Comparison of ENCODE assay signal across 9 mouse cellular contexts in the genomic region with DNA sequence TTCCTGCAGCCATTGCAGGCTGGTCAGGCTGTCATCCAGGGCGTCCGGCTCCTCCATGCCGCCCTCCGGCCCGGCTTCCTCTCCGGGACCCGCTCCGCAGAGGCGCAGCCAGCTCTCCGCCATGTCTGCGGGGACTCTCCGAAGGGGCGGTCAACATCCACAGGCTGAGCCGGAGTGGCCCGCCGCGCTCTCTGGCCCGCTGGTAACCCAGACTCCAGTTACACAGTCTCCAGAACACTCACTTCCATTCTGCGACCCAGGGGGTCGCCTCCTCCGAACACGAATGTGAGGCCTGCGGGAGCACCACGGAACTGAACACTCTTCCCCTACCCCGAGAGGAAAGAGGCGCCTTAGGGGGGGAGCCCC. TPM values are rescaled to one million over a fixed set of nuclear protein-coding genes. Genes with fewer than 3 reads are reported as not detected.
DNase-seq lines count a peak whose midpoint lies in the region; ATAC-seq lines count a peak whose summit lies in the region.
"Had no signal": no experiment of that assay in that cellular context is flagged by ENCODE, and none has a peak within 500 bp of the region (broad histone marks: within the 10 kb centered on the region; RNA-seq: fewer than 3 reads in every experiment).

No protein-coding gene starts in this region.

- peaks cover 29% of the 10 kb centered on the region for H3K27me3 ChIP-seq in lung, embryonic 15.5 days
- H3K27me3 ChIP-seq in forebrain, embryonic 14.5 days (replicated peaks; ENCODE audit: control insufficient read depth, insufficient read depth, low read length) = peaks cover 8% of the 10 kb centered on the region
- H3K27me3 ChIP-seq in liver, embryonic 12.5 days (replicated peaks) = peaks cover 79% of the 10 kb centered on the region

- H3K36me3 ChIP-seq in lung, embryonic 15.5 days = no peaks in the 10 kb centered on the region
- peaks cover 14% of the 10 kb centered on the region for H3K36me3 ChIP-seq in forebrain, embryonic 14.5 days (ENCODE audit: control insufficient read depth, insufficient read depth, low read length)
- no peaks in the 10 kb centered on the region for H3K36me3 ChIP-seq in liver, embryonic 12.5 days

- ATAC-seq in lung, embryonic 15.5 days (ENCODE audit: borderline replicate concordance, extremely low read depth, low FRiP score, low TSS enrichment) = no peak
- no peak for ATAC-seq in forebrain, embryonic 14.5 days
- no peak for ATAC-seq in liver, embryonic 12.5 days
- ATAC-seq in megakaryocyte progenitor cell, adult 5-6 weeks (replicated peaks; ENCODE audit: poor library complexity) = no peak

- H3K27ac ChIP-seq in lung, embryonic 15.5 days = no peak overlapping the region
- no peak overlapping the region for H3K27ac ChIP-seq in forebrain, embryonic 14.5 days (ENCODE audit: low read depth, low read length)
- no peak overlapping the region for H3K27ac ChIP-seq in liver, embryonic 12.5 days

- peak overlapping the region; percentile 99 for H3K4me2 ChIP-seq in lung, embryonic 15.5 days
- peak overlapping the region; percentile 99 for H3K4me2 ChIP-seq in forebrain, embryonic 14.5 days (ENCODE audit: low read length)
- peak overlapping the region; percentile 98 for H3K4me2 ChIP-seq in liver, embryonic 12.5 days

- H3K9me3 ChIP-seq in lung, embryonic 15.5 days = no peaks in the 10 kb centered on the region
- no peaks in the 10 kb centered on the region for H3K9me3 ChIP-seq in forebrain, embryonic 14.5 days (replicated peaks; ENCODE audit: control insufficient read depth, low read length)
- no peaks in the 10 kb centered on the region for H3K9me3 ChIP-seq in liver, embryonic 12.5 days (replicated peaks)

- no peak for DNase-seq in lung, postnatal 4 days
- no peak for DNase-seq in forebrain, embryonic 14.5 days (ENCODE audit: low spot score)
- peak; percentile 29 for DNase-seq in retina, postnatal 1 day
- DNase-seq in left cerebral cortex, adult 8-10 months (ENCODE audit: low spot score in 2 of 2) = no peak
- DNase-seq in adrenal gland, adult 8-10 months = no peak

- 8% methylated on average over 26 of the region's 26 CpGs for WGBS in lung, embryonic 15.5 days
- WGBS in forebrain, embryonic 14.5 days = 12% methylated on average over 26 of the region's 26 CpGs
- 5% methylated on average over 26 of the region's 26 CpGs for WGBS in liver, embryonic 12.5 days (ENCODE audit: insufficient replicate concordance)

- peaks cover 40% of the 10 kb centered on the region for H3K4me1 ChIP-seq in lung, embryonic 15.5 days
- peaks cover 57% of the 10 kb centered on the region for H3K4me1 ChIP-seq in forebrain, embryonic 14.5 days (ENCODE audit: control insufficient read depth, insufficient read depth, low read length)
- peaks cover 38% of the 10 kb centered on the region for H3K4me1 ChIP-seq in liver, embryonic 12.5 days

- peak overlapping the region; percentile 66 for H3K4me3 ChIP-seq in lung, embryonic 15.5 days
- peak overlapping the region; percentile 44 for H3K4me3 ChIP-seq in forebrain, embryonic 14.5 days (ENCODE audit: low read depth, low read length)
- H3K4me3 ChIP-seq in liver, embryonic 12.5 days = peak overlapping the region; percentile 67

- H3K9ac ChIP-seq in lung, embryonic 15.5 days = 0 out of 2 replicates have a peak overlapping the region, but pooled peaks have one; percentile 22
- peak overlapping the region; percentile 43 for H3K9ac ChIP-seq in forebrain, embryonic 14.5 days (ENCODE audit: low read length)
- no peak overlapping the region for H3K9ac ChIP-seq in liver, embryonic 12.5 days

RNA-seq across cellular contexts. Expression of gene Foxj1, which starts 0.8 kb away (rescaled TPM):
- polyA plus RNA-seq in lung, embryonic 15.5 days (2015; fragmentation: Nextera tagmentation; extraction: Ambion mirVana) = 21.1 and 21.2 TPM in 2 replicates
- 7.3 and 8.7 TPM in 2 replicates for polyA plus RNA-seq in forebrain, embryonic 14.5 days (2014; fragmentation: Nextera tagmentation; extraction: Ambion mirVana)
- polyA plus RNA-seq in liver, embryonic 12.5 days (2016; fragmentation: Nextera tagmentation; extraction: Ambion mirVana) = 1.2 and 1.4 TPM in 2 replicates
- 1 to 10 TPM; 4.4 to 8.6 (median 4.7) TPM for total RNA-seq in left cerebral cortex, adult 8-10 months (2022)
- not detected in 2 replicates for total RNA-seq in megakaryocyte progenitor cell, adult 5-6 weeks (2015)
- not detected in 2 replicates for total RNA-seq in megakaryocyte progenitor cell, adult 5-6 weeks (2017)
- under 1 TPM in 2 of 4 experiments, not detected in 2; 0.09 to 0.21 TPM for total RNA-seq in adrenal gland, adult 8-10 months (2022)
- total RNA-seq: common myeloid progenitor, adult 5-6 weeks had no signal

RNA-seq across cellular contexts. Expression of gene Exoc7, which starts 27.4 kb away (rescaled TPM):
- polyA plus RNA-seq in lung, embryonic 15.5 days (2015; fragmentation: Nextera tagmentation; extraction: Ambion mirVana) = 58.4 and 63.5 TPM in 2 replicates
- polyA plus RNA-seq in forebrain, embryonic 14.5 days (2014; fragmentation: Nextera tagmentation; extraction: Ambion mirVana) = 107 and 114 TPM in 2 replicates
- 29.7 and 31.8 TPM in 2 replicates for polyA plus RNA-seq in liver, embryonic 12.5 days (2016; fragmentation: Nextera tagmentation; extraction: Ambion mirVana)
- total RNA-seq in left cerebral cortex, adult 8-10 months (2022) = 100 to 1,000 TPM in 3 of 4 experiments, 10 to 100 TPM in 1; 99.6 to 115 (median 106) TPM
- total RNA-seq in megakaryocyte progenitor cell, adult 5-6 weeks (2015) = 29.1 and 44.3 TPM in 2 replicates
- total RNA-seq in megakaryocyte progenitor cell, adult 5-6 weeks (2017) = 21.7 and 22.1 TPM in 2 replicates
- 10 to 100 TPM; 61.0 to 83.9 (median 72.6) TPM for total RNA-seq in adrenal gland, adult 8-10 months (2022)

RNA-seq across cellular contexts. Expression of gene Galr2, which starts 53.7 kb away (rescaled TPM):
- 0.07 and 0.24 TPM in 2 replicates for polyA plus RNA-seq in lung, embryonic 15.5 days (2015; fragmentation: Nextera tagmentation; extraction: Ambion mirVana)
- 0.09 and 0.11 TPM in 2 replicates for polyA plus RNA-seq in forebrain, embryonic 14.5 days (2014; fragmentation: Nextera tagmentation; extraction: Ambion mirVana)
- not detected in 2 replicates for polyA plus RNA-seq in liver, embryonic 12.5 days (2016; fragmentation: Nextera tagmentation; extraction: Ambion mirVana)
- not detected for total RNA-seq in left cerebral cortex, adult 8-10 months (2022)
- total RNA-seq in megakaryocyte progenitor cell, adult 5-6 weeks (2015) = not detected in 2 replicates
- total RNA-seq in megakaryocyte progenitor cell, adult 5-6 weeks (2017) = not detected in 2 replicates
- under 1 TPM in 3 of 4 experiments, not detected in 1; 0.12 to 0.28 (median 0.13) TPM for total RNA-seq in adrenal gland, adult 8-10 months (2022)
- total RNA-seq: common myeloid progenitor, adult 5-6 weeks had no signal

Comparison
In these comparisons a context has a peak if more than half of its experiments do, and no peak if none do; other contexts are left out.
1. RNA of gene Foxj1, which starts 0.8 kb away (total RNA-seq): 4.4 to 8.6 TPM in left cerebral cortex, adult 8-10 months; 0.09 to 0.21 TPM in adrenal gland, adult 8-10 months and not detected in megakaryocyte progenitor cell, adult 5-6 weeks; every median in the first group is over 4 times any median in the second.
2. Peak in every context shown above with its lines, with median percentiles within 50 percentile points of each other: H3K4me2 ChIP-seq and H3K4me3 ChIP-seq.